Mouse (Mus musculus): ENCODE results near the gene Atpaf2. TPM values are rescaled to one million over a fixed set of nuclear protein-coding genes. Genes with fewer than 3 reads are reported as not detected.

Gene Atpaf2
- total RNA-seq, 2 experiments from 2014 or later = 40.8 to 43.9 TPM

DNA sequence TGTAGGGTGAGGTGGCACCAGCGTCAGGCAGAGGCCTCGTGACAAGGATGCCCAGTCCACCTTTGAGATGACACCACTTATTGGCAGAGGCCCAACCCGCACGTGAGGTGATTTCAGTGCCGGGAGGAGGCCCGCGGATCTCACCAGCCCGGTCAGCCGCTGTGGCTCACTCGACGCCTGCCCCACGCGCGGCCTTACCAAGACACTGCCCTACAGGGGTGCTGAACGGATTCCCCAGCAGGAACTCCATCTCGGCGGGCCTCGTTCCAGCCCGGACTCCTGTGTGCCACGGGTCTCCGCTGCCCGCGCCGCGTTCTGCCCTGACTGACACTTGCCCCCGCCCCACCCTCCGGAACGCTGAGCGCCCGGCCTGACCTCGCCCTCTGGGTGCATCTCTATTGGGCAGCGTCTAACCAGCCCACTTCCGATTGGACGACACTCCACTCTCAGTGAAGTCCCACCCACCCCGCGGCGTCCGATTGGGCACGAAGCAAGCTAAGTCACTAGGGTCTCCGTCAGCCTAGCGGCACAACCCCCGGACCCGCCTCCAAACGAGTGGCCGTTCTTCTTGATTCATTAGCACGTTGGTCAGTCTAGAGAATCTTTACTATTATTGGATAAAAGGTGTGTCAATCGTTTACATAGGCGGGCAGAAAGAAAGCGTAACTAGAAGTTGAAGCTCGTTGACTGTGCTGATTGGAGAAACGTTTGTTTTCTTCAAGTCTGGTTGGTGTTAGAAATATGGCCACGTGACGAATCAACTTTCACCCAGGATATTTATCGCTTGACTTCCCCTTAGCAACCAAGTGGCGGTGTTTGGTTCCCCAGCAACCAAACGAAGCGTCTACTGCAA lies 65.5 kb downstream of the Atpaf2 start, which contains the start of the genes Tom1l2 and Drc3:
TSS of gene Tom1l2 (minus strand) at position 347 of the 853 bp plus-strand sequence.
TSS of gene Drc3 (plus strand) at position 771 of the 853 bp plus-strand sequence.
- DNase-seq = peak; percentile 93 to 95
- intact Hi-C loops (cut with DNase I) = loop anchor here (2.0 to 5.0 kb wide), 4 partner anchors 35 to 245 kb away; partner anchors contain the start of gene Rai1

- peak in 1 of 2 experiments; percentile 39 for DNase-seq
- intact Hi-C loops (cut with DNase I) = loop anchor here (2.0 to 5.0 kb wide), 4 partner anchors 35 to 245 kb away; partner anchors contain the start of gene Rai1
These were observed 66.3 kb downstream of the Atpaf2 start for GRCm38 (mm10) chr11:60351925-60352371.

DNA sequence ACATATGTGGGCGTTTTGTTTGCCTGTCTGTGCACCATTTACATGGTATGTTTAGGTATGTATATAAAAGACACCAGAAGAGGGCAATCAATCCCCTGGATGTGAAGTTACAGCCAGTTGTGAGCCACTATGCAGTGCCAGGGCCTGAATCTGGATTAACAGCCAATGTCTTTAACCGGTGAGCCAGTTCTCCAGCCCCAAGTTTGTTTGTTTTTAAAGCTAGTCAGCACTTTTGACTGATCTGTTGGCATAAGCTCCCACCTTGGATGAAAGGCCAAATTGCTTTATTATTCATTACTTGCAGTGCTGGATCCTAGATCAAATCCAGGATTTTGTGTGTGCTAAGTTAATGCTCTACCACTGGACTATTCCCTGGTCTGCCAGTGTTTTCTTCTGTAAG lies 66.9 kb downstream of the Atpaf2 start:
- DNase-seq = no peak
- intact Hi-C loops (cut with DNase I) = loop anchor here (5.0 kb wide), 3 partner anchors 34 to 244 kb away; partner anchors contain the start of gene Rai1

Other genes starting within 250 kb of the Atpaf2 start
- 10 to 100 TPM; 28.9 to 39.5 TPM for gene Srebf1, start 195.9 kb downstream of the Atpaf2 start, total RNA-seq (2021)
- gene Tom1l2, start 65.6 kb downstream of the Atpaf2 start, total RNA-seq (2021) = 100 to 1,000 TPM; 101 to 113 TPM
- 1 to 10 TPM; 2.4 to 2.5 TPM for gene Drc3, start 65.1 kb downstream of the Atpaf2 start, total RNA-seq (2021)
- gene Gid4, start 1.3 kb downstream of the Atpaf2 start, total RNA-seq (2021) = 10 to 100 TPM; 47.7 to 49.8 TPM
- gene Drg2, start 36.1 kb upstream of the Atpaf2 start, total RNA-seq (2021) = 10 to 100 TPM; 28.6 to 32.0 TPM
- under 1 TPM; 0.08 to 0.11 TPM for gene Myo15, start 50.9 kb upstream of the Atpaf2 start, total RNA-seq (2021)
- gene Alkbh5, start 117.9 kb upstream of the Atpaf2 start, total RNA-seq (2021) = 10 to 100 TPM; 78.2 to 82.4 TPM